Mouse (Mus musculus): ENCODE measurements at regions not wholly inside any gene's neighbourhood (a gene's known extent, or its start where the extent isn't known, plus 50 kb on each side); places are given as distances from the start of the nearest gene placed in this dataset.

DNA sequence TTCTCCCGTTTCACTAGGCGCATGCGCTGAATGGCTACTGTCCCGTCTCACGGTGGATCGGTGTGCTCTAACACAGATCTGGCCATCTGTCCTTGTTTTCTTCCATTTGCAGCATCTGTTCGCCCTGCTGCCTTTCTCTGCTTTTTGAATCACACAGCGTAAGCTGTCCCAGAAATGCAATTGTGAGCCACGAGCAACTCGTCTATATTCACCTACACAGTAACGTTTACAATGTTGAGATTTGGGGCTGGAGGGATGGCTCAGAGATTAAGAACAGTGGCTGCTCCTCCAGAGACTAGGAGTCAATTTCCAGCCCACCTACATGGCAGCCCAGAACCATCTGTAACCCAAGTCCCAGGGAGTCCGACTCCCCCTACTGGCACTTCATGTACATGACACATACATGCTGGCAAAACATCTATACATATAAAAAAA lies 72.2 kb upstream of the Cnot2 start:
- no peak for DNase-seq (ENCODE audit: low spot score in 2 of 2)

GRCm38 (mm10) chr10:116649287-116649686 lies 68.0 kb upstream of the Cnot2 start:
- no peak for DNase-seq (ENCODE audit: low spot score in 2 of 2)

DNA sequence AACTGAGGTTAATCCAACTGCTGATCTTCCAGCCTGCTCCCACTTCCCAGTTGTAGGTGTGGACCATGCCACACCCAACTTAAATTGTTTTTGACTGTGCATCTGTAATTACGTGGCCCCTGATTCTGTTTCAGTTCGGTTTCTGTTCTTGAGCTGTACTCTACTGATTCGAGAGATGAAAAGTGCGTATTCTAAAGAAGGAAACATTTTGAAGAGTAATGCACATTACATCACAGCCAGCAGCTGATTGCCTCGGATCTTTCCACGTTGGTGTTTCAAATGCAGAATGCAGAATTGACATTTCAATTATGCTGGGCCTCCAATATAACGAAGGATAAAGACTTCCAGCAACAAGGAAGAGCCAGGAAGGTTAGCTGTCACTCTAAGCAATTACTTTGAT lies 64.7 kb upstream of the Cnot2 start:
- no peak for DNase-seq (ENCODE audit: low spot score in 2 of 2)

- DNase-seq (ENCODE audit: low spot score in 2 of 2), result no peak
These were observed 64.3 kb upstream of the Cnot2 start for GRCm38 (mm10) chr10:116645631-116646030.

DNA sequence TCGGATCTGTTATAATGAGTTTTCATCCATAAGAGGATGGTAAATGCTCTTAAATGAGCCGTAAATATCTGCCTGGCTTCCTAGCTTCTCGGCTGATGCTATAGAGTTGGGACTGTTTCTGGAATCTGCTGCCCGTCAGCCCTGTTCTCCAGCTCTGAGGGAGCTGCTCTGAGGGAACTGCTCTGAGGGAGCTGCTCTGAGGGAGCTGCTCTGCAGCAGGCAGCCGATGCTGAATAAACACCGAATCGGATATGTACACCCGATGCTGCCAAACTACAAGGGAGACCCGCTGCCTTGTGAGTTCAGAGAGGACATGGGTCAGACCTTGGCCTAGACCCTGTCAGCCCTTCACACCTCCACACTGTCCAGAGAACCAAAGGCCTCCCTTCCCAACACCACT lies 63.8 kb upstream of the Cnot2 start:
- DNase-seq (ENCODE audit: low spot score in 2 of 2), result no peak
